Mouse (Mus musculus) embryonic stem cell, embryonic (primary cell): ENCODE measurements around the gene Ropn1l.

Experiments used
- CTCF ChIA-PET, 4 experiments: fragments of 300-600 bp in 2 of 4; fragments of 350-600 bp in 2 of 4; sonication (Branson Sonifier 250); formaldehyde crosslinking; loops; one replicate each; lab custom pipeline; 2022; ENCODE audit warnings: inconsistent platforms in 2 of 4; lab: Charles Lee
- POLR2A ChIA-PET, 4 experiments: fragments of 300-600 bp in 2 of 4; fragments of 350-600 bp in 2 of 4; sonication (Branson Sonifier 250); formaldehyde crosslinking; loops; one replicate each; lab custom pipeline; 2022; ENCODE audit warnings: antibody characterized with exemption in 4 of 4, inconsistent platforms in 1 of 4; lab: Charles Lee

Ropn1l gene

DNA sequence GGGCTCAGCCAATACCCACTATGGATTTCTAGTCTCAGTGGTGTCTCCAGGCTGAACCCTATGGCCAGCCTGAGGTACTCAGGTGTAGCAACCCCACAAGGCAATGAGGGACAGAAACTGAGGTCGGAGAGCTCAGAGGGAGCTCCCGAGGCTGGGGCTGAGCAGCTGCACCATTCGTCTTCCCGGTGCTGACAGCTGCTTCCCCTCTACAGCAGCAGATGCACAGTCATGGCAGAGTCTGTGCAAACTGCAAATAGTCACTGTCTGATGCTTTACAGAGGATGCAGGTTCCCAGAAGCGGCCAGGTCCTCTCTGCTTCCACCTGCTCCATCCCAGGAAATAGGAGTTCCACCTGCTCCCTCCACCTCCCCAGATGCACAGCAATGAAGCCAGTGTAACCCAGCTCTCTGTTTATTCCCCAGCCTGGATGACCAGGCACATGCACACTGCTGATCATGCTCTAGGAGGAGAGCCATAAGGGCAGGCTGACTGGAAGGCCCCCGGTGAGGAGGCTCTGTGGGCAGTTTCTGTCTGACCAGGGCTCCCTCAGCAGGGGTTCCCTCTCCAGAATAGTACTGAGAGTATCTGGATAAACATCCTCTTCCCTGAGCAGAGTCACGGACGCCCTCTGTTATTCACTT, 27.4 kb downstream of the Ropn1l start:
- POLR2A ChIA-PET = interaction anchor here in 1 of 4 experiments (0.7 kb wide), 1 partner anchor 9 kb away, joined by 6 read pairs; no protein-coding TSS in a partner anchor
- CTCF ChIA-PET = interaction anchor here in 1 of 4 experiments (1.0 kb wide), 1 partner anchor 85 kb away, joined by 3 read pairs; no protein-coding TSS in a partner anchor

DNA sequence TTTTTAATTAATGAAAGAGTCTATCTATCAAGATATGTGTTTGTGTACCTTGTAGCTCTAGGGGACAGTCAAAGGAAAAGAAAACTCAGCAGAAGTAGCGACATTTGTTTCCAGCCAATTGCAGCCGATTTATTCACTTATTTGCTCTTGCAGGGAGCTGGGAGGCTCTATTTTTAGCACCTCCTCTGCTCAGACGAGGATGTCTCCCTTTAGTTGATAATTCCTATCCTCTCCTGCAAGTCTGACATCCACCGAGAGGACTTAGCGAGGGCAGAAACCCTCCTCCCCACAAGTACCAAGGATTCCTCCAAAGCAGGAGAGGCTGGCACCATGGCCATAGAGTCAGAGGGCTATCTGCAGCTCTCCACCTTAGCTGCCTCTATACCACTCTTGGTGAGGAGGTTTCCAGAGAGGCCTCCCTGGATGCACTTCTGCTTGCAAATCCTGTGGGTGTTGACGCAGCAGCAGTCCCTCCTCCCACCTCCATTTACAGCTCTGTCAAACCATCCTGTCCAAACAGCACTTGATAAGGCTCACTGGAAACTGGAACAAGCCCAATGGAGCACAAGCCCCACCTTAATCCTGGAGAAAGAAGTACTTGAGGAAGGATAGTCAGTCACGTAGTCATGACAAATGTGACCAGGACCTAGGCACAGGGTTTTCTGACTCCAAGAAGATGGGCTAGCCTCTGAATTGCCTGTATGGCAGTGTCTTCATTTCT, 30.7 kb downstream of the Ropn1l start:
- ChIA-PET POLR2A (interaction anchor here in 2 of 4 experiments (1.0 to 1.8 kb wide), 2 partner anchors 24 to 133 kb away, joined by 3 to 4 read pairs; no protein-coding TSS in a partner anchor), CTCF (interaction anchor here in 2 of 4 experiments (0.6 to 1.3 kb wide), 3 partner anchors 15 to 114 kb away, joined by 3 read pairs; no protein-coding TSS in a partner anchor)

- CTCF ChIA-PET = interaction anchor here (0.6 to 2.7 kb wide), 47 partner anchors 9 to 1399 kb away, joined by 3 to 17 read pairs (median 4); no protein-coding TSS in a partner anchor
- POLR2A ChIA-PET = interaction anchor here (0.6 to 4.6 kb wide), 28 partner anchors 9 to 183 kb away, joined by 3 to 45 read pairs (median 4); partner anchors contain the start of genes Cct5 (in 2 of the 4), Fam173b (in 2 of the 4) and Ankrd33b (in 1 of the 4)
Observed at GRCm38 (mm10) chr15:31419037-31419436, 34.5 kb downstream of the Ropn1l start.

DNA sequence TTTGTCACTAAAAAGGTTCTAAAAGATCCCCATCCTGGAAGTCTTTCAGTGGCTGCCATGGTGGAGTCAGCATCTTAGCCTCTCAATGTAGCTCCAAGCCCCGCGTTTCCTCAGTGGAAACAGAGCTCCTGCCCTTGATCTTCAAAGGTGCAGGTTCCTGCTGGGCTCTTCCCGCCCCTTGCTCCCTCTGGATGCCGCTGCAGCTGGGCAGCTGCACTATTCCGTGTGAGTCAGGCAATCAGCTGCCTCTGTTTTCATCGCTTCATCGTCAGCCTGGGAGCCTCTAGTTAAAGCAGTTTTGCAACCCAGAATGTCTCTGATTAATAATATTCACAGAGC, 34.9 kb downstream of the Ropn1l start:
- POLR2A ChIA-PET = interaction anchor here (0.6 to 4.6 kb wide), 38 partner anchors 9 to 183 kb away, joined by 3 to 45 read pairs (median 4); partner anchors contain the start of genes Cct5 (in 2 of the 4), Fam173b (in 2 of the 4), Ankrd33b (in 1 of the 4) and Ropn1l (in 1 of the 4)
- CTCF ChIA-PET = interaction anchor here (0.6 to 2.7 kb wide), 48 partner anchors 9 to 1399 kb away, joined by 3 to 17 read pairs (median 4); no protein-coding TSS in a partner anchor

DNA sequence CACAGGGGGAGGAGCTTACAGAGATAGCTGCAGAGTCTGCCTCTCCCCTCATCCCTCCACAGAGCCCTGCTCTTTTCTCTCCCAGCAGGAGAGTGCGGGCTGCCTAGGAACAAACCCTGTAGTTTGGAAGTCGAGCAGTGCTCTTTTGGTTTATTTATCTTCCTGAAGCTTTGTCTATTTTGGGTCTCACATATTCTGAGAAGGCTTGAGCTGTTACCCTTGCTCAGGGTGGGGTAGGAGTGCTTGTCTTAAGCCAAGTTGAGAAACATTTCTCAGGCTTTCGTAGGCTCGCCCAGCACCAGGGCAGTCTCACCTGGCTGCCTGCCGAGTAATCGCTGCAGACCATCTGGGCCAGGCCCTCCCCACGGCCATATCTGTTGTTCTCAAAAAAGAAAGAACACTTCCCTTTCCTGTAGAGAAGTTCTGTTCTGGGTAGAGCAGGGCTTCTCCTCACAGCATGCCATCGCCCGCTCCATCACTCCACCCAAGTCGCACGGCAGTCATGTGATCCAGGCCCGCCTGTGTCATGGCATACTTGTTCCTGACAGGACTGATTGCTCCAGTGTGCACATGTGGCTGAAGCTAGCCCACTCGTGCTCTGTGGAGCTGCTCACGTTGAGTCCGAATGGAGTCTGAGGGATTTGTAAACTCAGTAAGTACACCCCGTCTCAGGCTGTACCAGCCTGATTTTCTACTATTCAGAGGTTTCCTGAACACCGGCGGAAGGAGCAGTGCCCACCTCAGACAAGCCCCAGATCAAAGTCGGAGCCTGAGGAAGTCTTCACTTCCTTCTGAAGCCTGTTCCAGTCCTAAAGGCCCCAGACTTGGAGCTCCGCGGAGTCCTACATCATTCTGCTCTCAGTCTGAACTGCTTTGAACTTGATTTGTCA, 35.5 kb downstream of the Ropn1l start:
- POLR2A ChIA-PET = interaction anchor here (0.6 to 4.6 kb wide), 51 partner anchors 8 to 456 kb away, joined by 3 to 45 read pairs (median 4); partner anchors contain the start of genes Ankrd33b (in 2 of the 4), Cct5 (in 2 of the 4), Fam173b (in 2 of the 4) and Ropn1l (in 1 of the 4)
- CTCF ChIA-PET = interaction anchor here (0.6 to 2.7 kb wide), 37 partner anchors 10 to 394 kb away, joined by 3 to 17 read pairs (median 4); no protein-coding TSS in a partner anchor

GRCm38 (mm10) chr15:31417409-31417795, 36.1 kb downstream of the Ropn1l start:
- ChIA-PET CTCF (interaction anchor here in 3 of 4 experiments (0.6 to 1.7 kb wide), 6 partner anchors 20 to 173 kb away, joined by 3 to 12 read pairs (median 5); no protein-coding TSS in a partner anchor), POLR2A (interaction anchor here (0.5 to 4.6 kb wide), 37 partner anchors 8 to 457 kb away, joined by 3 to 45 read pairs (median 4); partner anchors contain the start of genes Ankrd33b (in 2 of the 4), Cct5 (in 2 of the 4), Fam173b (in 2 of the 4) and Ropn1l (in 1 of the 4))

- CTCF ChIA-PET = interaction anchor here in 3 of 4 experiments (0.7 to 1.3 kb wide), 4 partner anchors 18 to 187 kb away, joined by 3 to 6 read pairs (median 4); partner anchors contain the start of gene Fam173b (in 1 of the 3)
- POLR2A ChIA-PET = interaction anchor here in 3 of 4 experiments (0.6 to 4.6 kb wide), 14 partner anchors 11 to 759 kb away, joined by 3 to 45 read pairs (median 4); partner anchors contain the start of genes Cct5 (in 1 of the 3) and Fam173b (in 1 of the 3)
Observed at GRCm38 (mm10) chr15:31415181-31415580, 38.4 kb downstream of the Ropn1l start.

DNA sequence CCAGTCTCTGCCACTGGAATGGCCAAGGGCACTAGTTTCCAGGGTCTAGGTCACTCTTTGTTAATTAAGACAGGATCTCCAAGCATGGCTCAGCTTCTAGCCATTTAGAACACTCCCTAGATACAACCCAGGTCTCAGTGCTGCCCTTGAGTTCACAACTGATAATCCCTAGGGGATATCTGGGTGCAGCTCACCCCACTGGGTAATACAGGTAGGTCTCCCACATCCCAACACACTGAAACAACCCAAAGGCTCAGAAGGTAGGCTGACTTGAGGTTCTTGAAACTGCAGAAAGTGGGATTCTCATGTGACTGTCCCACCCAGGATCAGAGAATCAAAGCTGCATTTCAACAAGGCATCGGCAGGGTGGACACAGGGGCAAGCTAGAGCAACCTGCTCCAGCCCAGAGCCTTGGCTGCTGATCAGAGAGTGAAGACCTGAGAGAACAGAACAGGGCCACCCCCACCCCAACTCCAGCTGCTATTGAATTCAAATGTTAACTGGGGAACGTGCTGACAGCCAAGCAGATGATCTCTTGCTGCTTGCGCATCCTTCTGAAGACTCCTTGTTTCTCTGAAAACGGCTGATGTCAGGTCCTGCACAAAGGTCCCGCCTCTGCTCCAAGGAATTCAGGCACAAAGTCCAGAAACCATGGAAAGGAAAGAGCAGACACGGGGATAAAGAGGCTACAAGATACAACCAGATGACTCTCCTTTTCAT, 39.2 kb downstream of the Ropn1l start:
- CTCF ChIA-PET = interaction anchor here in 3 of 4 experiments (0.7 to 1.6 kb wide), 6 partner anchors 16 to 105 kb away, joined by 3 to 6 read pairs (median 3); no protein-coding TSS in a partner anchor
- POLR2A ChIA-PET = interaction anchor here in 3 of 4 experiments (0.6 to 4.6 kb wide), 21 partner anchors 10 to 758 kb away, joined by 3 to 45 read pairs (median 4); partner anchors contain the start of genes Cct5 (in 1 of the 3) and Fam173b (in 1 of the 3)

- POLR2A ChIA-PET = interaction anchor here in 2 of 4 experiments (0.7 to 3.2 kb wide), 21 partner anchors 10 to 189 kb away, joined by 3 to 26 read pairs (median 4); no protein-coding TSS in a partner anchor
- CTCF ChIA-PET = interaction anchor here in 3 of 4 experiments (0.6 to 1.6 kb wide), 7 partner anchors 16 to 104 kb away, joined by 3 to 4 read pairs (median 3); partner anchors contain the start of gene Ankrd33b (in 1 of the 3)
Observed at GRCm38 (mm10) chr15:31413662-31414061, 39.9 kb downstream of the Ropn1l start.

DNA sequence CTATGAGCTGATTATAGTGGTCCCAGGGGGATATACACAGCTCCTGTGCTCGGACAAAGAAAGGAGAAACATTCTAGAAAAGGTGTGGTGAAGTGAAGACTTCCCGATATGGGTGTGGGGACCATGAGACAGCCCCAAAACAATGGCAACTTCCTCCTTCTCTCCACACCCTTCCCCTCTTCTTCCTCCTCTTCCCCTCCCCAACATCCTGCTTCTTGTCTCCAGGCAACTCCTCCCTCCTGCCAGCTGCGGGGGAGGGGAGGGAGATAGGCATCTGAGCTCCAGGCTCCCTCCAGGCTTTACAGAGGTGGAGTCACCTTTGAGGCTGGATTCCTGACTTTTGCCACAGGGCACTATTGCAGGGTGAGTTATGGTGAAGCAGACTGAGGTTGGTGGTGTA, 40.6 kb downstream of the Ropn1l start:
- POLR2A ChIA-PET = interaction anchor here in 2 of 4 experiments (0.6 to 3.2 kb wide), 24 partner anchors 9 to 190 kb away, joined by 3 to 26 read pairs (median 4); partner anchors contain the start of gene Ankrd33b (in 1 of the 2)
- CTCF ChIA-PET = interaction anchor here in 3 of 4 experiments (0.6 to 1.6 kb wide), 5 partner anchors 12 to 89 kb away, joined by 3 to 4 read pairs (median 3); partner anchors contain the start of gene Ankrd33b (in 1 of the 3)

DNA sequence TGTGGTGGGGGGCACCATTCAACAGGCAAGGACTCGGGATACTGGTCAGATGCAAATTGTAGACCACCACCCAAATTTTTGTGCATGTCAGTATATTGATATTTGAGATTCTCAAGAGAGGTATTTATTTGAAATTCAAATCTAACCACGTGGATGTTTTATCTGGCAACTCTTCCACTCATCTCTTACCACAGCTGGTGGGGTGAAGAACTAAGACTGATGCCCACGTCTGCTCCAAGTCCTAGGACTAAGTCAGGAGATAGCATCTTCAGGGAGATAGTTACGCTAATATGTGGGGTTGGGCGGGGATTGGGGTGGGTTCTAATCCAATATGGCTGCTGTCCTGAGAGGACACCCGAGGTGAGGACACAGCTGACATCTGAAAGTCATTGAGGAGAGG, 41.1 kb downstream of the Ropn1l start:
- ChIA-PET POLR2A (interaction anchor here in 2 of 4 experiments (0.6 to 2.9 kb wide), 12 partner anchors 15 to 191 kb away, joined by 3 to 8 read pairs (median 4); partner anchors contain the start of gene Ankrd33b (in 1 of the 2)), CTCF (interaction anchor here in 2 of 4 experiments (1.2 to 1.6 kb wide), 4 partner anchors 13 to 89 kb away, joined by 3 to 4 read pairs (median 4); no protein-coding TSS in a partner anchor)

DNA sequence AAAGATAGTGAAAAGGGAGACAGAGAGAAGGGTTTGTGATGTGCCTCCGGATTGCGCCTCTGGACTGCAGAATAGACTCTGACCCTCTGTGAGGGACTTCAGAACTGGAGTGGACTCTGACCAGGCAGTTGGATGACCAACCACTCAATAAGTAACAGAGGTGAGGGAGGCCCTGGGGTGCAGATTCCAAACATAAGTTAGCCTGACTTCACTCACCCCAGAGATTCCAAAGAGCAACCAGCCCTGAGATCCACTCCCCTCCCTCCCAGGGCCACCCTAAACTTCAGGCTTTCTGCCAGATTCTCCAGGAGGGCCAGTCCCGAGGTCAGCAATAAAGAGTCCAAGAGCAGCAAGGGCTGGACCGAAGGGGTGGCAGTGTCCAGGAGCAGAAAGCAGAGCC, 46.0 kb downstream of the Ropn1l start:
- ChIA-PET POLR2A (interaction anchor here in 2 of 4 experiments (1.2 to 2.3 kb wide), 3 partner anchors 9 to 91 kb away, joined by 3 to 7 read pairs (median 4); no protein-coding TSS in a partner anchor), CTCF (interaction anchor here in 1 of 4 experiments (0.8 kb wide), 1 partner anchor 15 kb away, joined by 3 read pairs; no protein-coding TSS in a partner anchor)

DNA sequence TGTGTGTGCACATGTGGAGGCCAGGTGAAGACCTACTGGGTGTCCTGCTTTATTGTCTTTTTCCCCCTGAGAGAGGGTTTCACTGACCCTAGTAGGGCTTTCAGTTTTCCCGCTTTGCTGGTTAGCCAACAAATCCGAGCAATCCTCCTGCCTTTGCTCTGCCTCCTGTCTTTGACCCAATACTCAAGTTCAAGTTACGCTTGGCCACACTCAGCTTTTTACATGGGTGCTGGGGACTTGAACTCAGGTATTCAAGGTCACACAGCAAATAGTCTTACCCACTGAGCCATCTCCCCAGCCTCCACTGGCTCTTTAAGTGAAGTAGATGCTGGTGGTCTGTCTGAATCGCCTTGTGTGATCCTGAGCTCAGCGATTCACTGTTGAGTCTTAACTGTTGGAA, 46.7 kb downstream of the Ropn1l start:
- POLR2A ChIA-PET = interaction anchor here in 1 of 4 experiments (1.3 kb wide), 1 partner anchor 90 kb away, joined by 4 read pairs; no protein-coding TSS in a partner anchor
- CTCF ChIA-PET = no interaction called here

GRCm38 (mm10) chr15:31404346-31404745, 49.2 kb downstream of the Ropn1l start:
- CTCF ChIA-PET = no interaction called here
- POLR2A ChIA-PET = interaction anchor here in 2 of 4 experiments (1.6 to 4.3 kb wide), 3 partner anchors 10 to 66 kb away, joined by 3 to 15 read pairs (median 8); no protein-coding TSS in a partner anchor

- CTCF ChIA-PET = no interaction called here
Observed at GRCm38 (mm10) chr15:31402200-31402892, 51.2 kb downstream of the Ropn1l start.

More at GRCm38 (mm10) chr15:31402200-31402892, 51.2 kb downstream of the Ropn1l start:
- POLR2A ChIA-PET = interaction anchor here in 1 of 4 experiments (1.5 to 4.3 kb wide), 3 partner anchors 15 to 64 kb away, joined by 3 to 15 read pairs (median 3); partner anchors contain the start of gene Ankrd33b
